In genomic region chr11:70254931-70255531, GRCm38 (mm10) we compare ENCODE assay signal across 8 mouse cellular contexts. TPM values are rescaled to one million over a fixed set of nuclear protein-coding genes. Genes with fewer than 3 reads are reported as not detected.
DNase-seq lines count a peak whose midpoint lies in the region; ATAC-seq and TF ChIP-seq lines count a peak whose summit lies in the region.

TSS of gene Alox12 (minus strand) at chr11:70255353.

- TF ChIP-seq CTCF in thymus, adult 2 months (IDR thresholded peaks at IDR 0.05; ENCODE audit: borderline replicate concordance, control insufficient read depth, extremely low read depth, insufficient read depth, low read length, poor library complexity): 0 out of 2 replicates have a peak, but pooled peaks have one; percentile 19

- peak within 1 kb of the TSS; percentile 67 for H3K4me2 ChIP-seq in intestine, embryonic 15.5 days (replicated peaks)
- H3K4me2 ChIP-seq in liver, embryonic 16.5 days (ENCODE audit: low read depth, low read length): peak within 1 kb of the TSS; percentile 51
- peak within 1 kb of the TSS; percentile 47 for H3K4me2 ChIP-seq in neural tube, embryonic 15.5 days

- H3K27me3 ChIP-seq in thymus, adult 2 months (ENCODE audit: control insufficient read depth, insufficient read depth, low read length): peaks cover 15% of the 10 kb centered on the region
- peaks cover 46% of the 10 kb centered on the region for H3K27me3 ChIP-seq in intestine, embryonic 15.5 days (replicated peaks)
- H3K27me3 ChIP-seq in liver, embryonic 16.5 days (ENCODE audit: control insufficient read depth, insufficient read depth, low read depth, low read length): peaks cover 40% of the 10 kb centered on the region
- H3K27me3 ChIP-seq in neural tube, embryonic 15.5 days (replicated peaks): peaks cover 55% of the 10 kb centered on the region

- TF ChIP-seq POLR2A in thymus, adult 2 months (IDR thresholded peaks at IDR 0.05; ENCODE audit: control insufficient read depth, extremely low read depth, insufficient read depth, low read length, poor library complexity): no peak

- H3K4me1 ChIP-seq in thymus, adult 2 months (replicated peaks; ENCODE audit: control insufficient read depth, insufficient read depth, low read length): peaks cover 14% of the 10 kb centered on the region
- H3K4me1 ChIP-seq in intestine, embryonic 15.5 days (replicated peaks): peaks cover 6% of the 10 kb centered on the region; the same call in 1 of the 2 replicates
- H3K4me1 ChIP-seq in liver, embryonic 16.5 days (ENCODE audit: control insufficient read depth, low read depth, low read length): no peaks in the 10 kb centered on the region
- H3K4me1 ChIP-seq in neural tube, embryonic 15.5 days: peaks cover 11% of the 10 kb centered on the region

- no peak within 1 kb of the TSS for H3K27ac ChIP-seq in thymus, adult 2 months (ENCODE audit: control insufficient read depth, insufficient read depth, low read length)
- no peak within 1 kb of the TSS for H3K27ac ChIP-seq in intestine, embryonic 15.5 days
- H3K27ac ChIP-seq in liver, embryonic 16.5 days (ENCODE audit: low read length): no peak within 1 kb of the TSS
- H3K27ac ChIP-seq in neural tube, embryonic 15.5 days (replicated peaks): no peak within 1 kb of the TSS

- H3K36me3 ChIP-seq in thymus, adult 2 months (ENCODE audit: control insufficient read depth, insufficient read depth, low read length): no peaks in the 10 kb centered on the region
- no peaks in the 10 kb centered on the region for H3K36me3 ChIP-seq in intestine, embryonic 15.5 days
- no peaks in the 10 kb centered on the region for H3K36me3 ChIP-seq in liver, embryonic 16.5 days (ENCODE audit: control insufficient read depth, insufficient read depth)
- no peaks in the 10 kb centered on the region for H3K36me3 ChIP-seq in neural tube, embryonic 15.5 days

- ATAC-seq in intestine, embryonic 15.5 days: peak; percentile 67
- 0 out of 2 replicates have a peak, but pooled peaks have one; percentile 37 for ATAC-seq in liver, embryonic 16.5 days (ENCODE audit: low read depth)
- ATAC-seq in neural tube, embryonic 15.5 days (ENCODE audit: low FRiP score): no peak

- H3K4me3 ChIP-seq in thymus, adult 2 months (ENCODE audit: control insufficient read depth, insufficient read depth, low read length): no peak within 1 kb of the TSS
- peak within 1 kb of the TSS; percentile 30 for H3K4me3 ChIP-seq in intestine, embryonic 15.5 days (replicated peaks)
- peak within 1 kb of the TSS; percentile 39 for H3K4me3 ChIP-seq in liver, embryonic 16.5 days (ENCODE audit: low read depth, low read length)
- H3K4me3 ChIP-seq in neural tube, embryonic 15.5 days (replicated peaks): peak within 1 kb of the TSS; percentile 16

- WGBS in thymus, adult 2 months: 30% methylated on average over 25 of the region's 25 CpGs
- 2% methylated on average over 25 of the region's 25 CpGs for WGBS in intestine, embryonic 15.5 days
- WGBS in liver, embryonic 16.5 days (ENCODE audit: insufficient replicate concordance): 5% methylated on average over 25 of the region's 25 CpGs
- WGBS in neural tube, embryonic 15.5 days: 1% methylated on average over 25 of the region's 25 CpGs

- no peaks in the 10 kb centered on the region for H3K9me3 ChIP-seq in intestine, embryonic 15.5 days
- no peaks in the 10 kb centered on the region for H3K9me3 ChIP-seq in liver, embryonic 16.5 days (replicated peaks; ENCODE audit: control insufficient read depth, low read length)
- H3K9me3 ChIP-seq in neural tube, embryonic 15.5 days (replicated peaks): no peaks in the 10 kb centered on the region

- peak within 1 kb of the TSS; percentile 29 for H3K9ac ChIP-seq in intestine, embryonic 15.5 days
- no peak within 1 kb of the TSS for H3K9ac ChIP-seq in liver, embryonic 16.5 days (ENCODE audit: low read depth, low read length)
- 0 out of 2 replicates have a peak within 1 kb of the TSS, but pooled peaks have one; percentile 26 for H3K9ac ChIP-seq in neural tube, embryonic 15.5 days (replicated peaks)

- DNase-seq in thymus, adult 2 months: no peak
- no peak for DNase-seq in thymus, postnatal 36 days
- DNase-seq in forelimb bud, embryonic 11.5 days (ENCODE audit: low read depth, low spot score): peak; percentile 19
- DNase-seq in frontal cortex, postnatal 25 days (ENCODE audit: low spot score in 2 of 2): no peak
- DNase-seq in cerebellum, adult 8-10 months: no peak

RNA-seq across cellular contexts. Expression of gene Alox12, which starts in this region (rescaled TPM):
- 0.68 and 1.2 TPM in 2 replicates for polyA plus RNA-seq in thymus, adult 2 months (2012; rRNA removed)
- polyA plus RNA-seq in intestine, embryonic 15.5 days (2015; fragmentation: Nextera tagmentation; extraction: Ambion mirVana): 2.1 and 2.2 TPM in 2 replicates
- polyA plus RNA-seq in liver, embryonic 16.5 days (2015; fragmentation: Nextera tagmentation; extraction: Ambion mirVana): 13.0 and 14.8 TPM in 2 replicates
- polyA plus RNA-seq in neural tube, embryonic 15.5 days (2015; fragmentation: Nextera tagmentation; extraction: Ambion mirVana): 2.1 and 2.7 TPM in 2 replicates
